Mouse (Mus musculus): Measurements from ENCODE around the gene Faiml. TPM values are rescaled to one million over a fixed set of nuclear protein-coding genes. Genes with fewer than 3 reads are reported as not detected.

The Faiml gene
- polyA plus RNA-seq, 1 experiment from 2014 or later: not detected

- ATAC-seq (ENCODE audit: low read depth): peak; percentile 75
- Histone ChIP-seq H3K27me3 (ENCODE audit: control insufficient read depth, insufficient read depth, low read depth, low read length) (no peaks in the 10 kb centered on the region), H3K27ac (ENCODE audit: low read length) (peak overlapping the region; percentile 97), H3K36me3 (ENCODE audit: control insufficient read depth, insufficient read depth) (0 out of 2 replicates have a peak, but pooled peaks cover 3% of the 10 kb centered on the region), H3K4me1 (ENCODE audit: control insufficient read depth, low read depth, low read length) (peaks cover 29% of the 10 kb centered on the region), H3K4me3 (ENCODE audit: low read depth, low read length) (peak overlapping the region; percentile 88), H3K9ac (ENCODE audit: low read depth, low read length) (peak overlapping the region; percentile 61), H3K9me3 (replicated peaks; ENCODE audit: control insufficient read depth, low read length) (no peaks in the 10 kb centered on the region), H3K4me2 (ENCODE audit: low read depth, low read length) (peak overlapping the region; percentile 67)
- WGBS (ENCODE audit: insufficient replicate concordance): 1% methylated on average over 17 of the region's 17 CpGs
Observed at GRCm38 (mm10) chr9:99242533-99243189, 5.6 kb upstream of the Faiml start.

GRCm38 (mm10) chr9:99242035-99242434 is 5.0 kb upstream of the Faiml start:
- ATAC-seq (ENCODE audit: low read depth): no peak
- Histone ChIP-seq H3K9me3 (replicated peaks; ENCODE audit: control insufficient read depth, low read length) (no peaks in the 10 kb centered on the region), H3K27ac (ENCODE audit: low read length) (peak overlapping the region; percentile 97), H3K4me2 (ENCODE audit: low read depth, low read length) (peak overlapping the region; percentile 67), H3K27me3 (ENCODE audit: control insufficient read depth, insufficient read depth, low read depth, low read length) (no peaks in the 10 kb centered on the region), H3K9ac (ENCODE audit: low read depth, low read length) (peak overlapping the region; percentile 61), H3K36me3 (ENCODE audit: control insufficient read depth, insufficient read depth) (0 out of 2 replicates have a peak, but pooled peaks cover 3% of the 10 kb centered on the region), H3K4me1 (ENCODE audit: control insufficient read depth, low read depth, low read length) (peaks cover 28% of the 10 kb centered on the region), H3K4me3 (ENCODE audit: low read depth, low read length) (peak overlapping the region; percentile 88)
- WGBS (ENCODE audit: insufficient replicate concordance): 1% methylated on average over 7 of the region's 7 CpGs

- Histone ChIP-seq H3K4me3 (ENCODE audit: low read depth, low read length) (no peak overlapping the region), H3K27ac (ENCODE audit: low read length) (no peak overlapping the region), H3K4me2 (ENCODE audit: low read depth, low read length) (no peak overlapping the region), H3K36me3 (ENCODE audit: control insufficient read depth, insufficient read depth) (no peaks in the 10 kb centered on the region), H3K9me3 (replicated peaks; ENCODE audit: control insufficient read depth, low read length) (no peaks in the 10 kb centered on the region), H3K9ac (ENCODE audit: low read depth, low read length) (no peak overlapping the region), H3K4me1 (ENCODE audit: control insufficient read depth, low read depth, low read length) (peaks cover 25% of the 10 kb centered on the region), H3K27me3 (ENCODE audit: control insufficient read depth, insufficient read depth, low read depth, low read length) (no peaks in the 10 kb centered on the region)
- ATAC-seq (ENCODE audit: low read depth): no peak
- WGBS (ENCODE audit: insufficient replicate concordance): 20% methylated on average over 5 of the region's 5 CpGs
Observed at GRCm38 (mm10) chr9:99240571-99240970, 3.5 kb upstream of the Faiml start.

- no peak for ATAC-seq (ENCODE audit: low read depth)
- peaks cover 13% of the 10 kb centered on the region for H3K4me1 ChIP-seq (ENCODE audit: control insufficient read depth, low read depth, low read length)
- 24% methylated on average over 1 of the region's 1 CpGs for WGBS (ENCODE audit: insufficient replicate concordance)
- H3K36me3 ChIP-seq (ENCODE audit: control insufficient read depth, insufficient read depth): no peaks in the 10 kb centered on the region
- no peak overlapping the region for H3K4me2 ChIP-seq (ENCODE audit: low read depth, low read length)
- no peaks in the 10 kb centered on the region for H3K9me3 ChIP-seq (replicated peaks; ENCODE audit: control insufficient read depth, low read length)
- no peak overlapping the region for H3K4me3 ChIP-seq (ENCODE audit: low read depth, low read length)
- no peak overlapping the region for H3K27ac ChIP-seq (ENCODE audit: low read length)
- H3K9ac ChIP-seq (ENCODE audit: low read depth, low read length): no peak overlapping the region
- no peaks in the 10 kb centered on the region for H3K27me3 ChIP-seq (ENCODE audit: control insufficient read depth, insufficient read depth, low read depth, low read length)
Observed at GRCm38 (mm10) chr9:99239256-99239655, 2.2 kb upstream of the Faiml start.

- H3K4me2 ChIP-seq (ENCODE audit: low read depth, low read length): no peak overlapping the region
- no peak overlapping the region for H3K27ac ChIP-seq (ENCODE audit: low read length)
- peaks cover 9% of the 10 kb centered on the region for H3K4me1 ChIP-seq (ENCODE audit: control insufficient read depth, low read depth, low read length)
- H3K27me3 ChIP-seq (ENCODE audit: control insufficient read depth, insufficient read depth, low read depth, low read length): no peaks in the 10 kb centered on the region
- no peaks in the 10 kb centered on the region for H3K9me3 ChIP-seq (replicated peaks; ENCODE audit: control insufficient read depth, low read length)
- no peak overlapping the region for H3K9ac ChIP-seq (ENCODE audit: low read depth, low read length)
- no peak overlapping the region for H3K4me3 ChIP-seq (ENCODE audit: low read depth, low read length)
- WGBS (ENCODE audit: insufficient replicate concordance): 76% methylated on average over 10 of the region's 10 CpGs
- ATAC-seq (ENCODE audit: low read depth): no peak
- H3K36me3 ChIP-seq (ENCODE audit: control insufficient read depth, insufficient read depth): no peaks in the 10 kb centered on the region
Observed at GRCm38 (mm10) chr9:99238276-99238675, 1.2 kb upstream of the Faiml start.

- no peak overlapping the region for H3K9ac ChIP-seq (ENCODE audit: low read depth, low read length)
- H3K4me2 ChIP-seq (ENCODE audit: low read depth, low read length): no peak overlapping the region
- WGBS (ENCODE audit: insufficient replicate concordance): 54% methylated on average over 14 of the region's 14 CpGs
- no peak for ATAC-seq (ENCODE audit: low read depth)
- no peak overlapping the region for H3K4me3 ChIP-seq (ENCODE audit: low read depth, low read length)
- no peaks in the 10 kb centered on the region for H3K36me3 ChIP-seq (ENCODE audit: control insufficient read depth, insufficient read depth)
- H3K27me3 ChIP-seq (ENCODE audit: control insufficient read depth, insufficient read depth, low read depth, low read length): no peaks in the 10 kb centered on the region
- no peaks in the 10 kb centered on the region for H3K4me1 ChIP-seq (ENCODE audit: control insufficient read depth, low read depth, low read length)
- H3K9me3 ChIP-seq (replicated peaks; ENCODE audit: control insufficient read depth, low read length): no peaks in the 10 kb centered on the region
- no peak overlapping the region for H3K27ac ChIP-seq (ENCODE audit: low read length)
Observed at GRCm38 (mm10) chr9:99229450-99229849, 7.6 kb downstream of the Faiml start.

GRCm38 (mm10) chr9:99224583-99224982 is 12.5 kb downstream of the Faiml start:
- 52% methylated on average over 3 of the region's 3 CpGs for WGBS (ENCODE audit: insufficient replicate concordance)
- Histone ChIP-seq H3K4me3 (ENCODE audit: low read depth, low read length) (no peak overlapping the region), H3K9ac (ENCODE audit: low read depth, low read length) (no peak overlapping the region), H3K4me1 (ENCODE audit: control insufficient read depth, low read depth, low read length) (no peaks in the 10 kb centered on the region), H3K27ac (ENCODE audit: low read length) (no peak overlapping the region), H3K4me2 (ENCODE audit: low read depth, low read length) (no peak overlapping the region), H3K27me3 (ENCODE audit: control insufficient read depth, insufficient read depth, low read depth, low read length) (no peaks in the 10 kb centered on the region), H3K9me3 (replicated peaks; ENCODE audit: control insufficient read depth, low read length) (no peaks in the 10 kb centered on the region), H3K36me3 (ENCODE audit: control insufficient read depth, insufficient read depth) (no peaks in the 10 kb centered on the region)
- ATAC-seq (ENCODE audit: low read depth): no peak

GRCm38 (mm10) chr9:99221636-99222035 is 15.4 kb downstream of the Faiml start:
- no peak overlapping the region for H3K27ac ChIP-seq (ENCODE audit: low read length)
- no peaks in the 10 kb centered on the region for H3K9me3 ChIP-seq (replicated peaks; ENCODE audit: control insufficient read depth, low read length)
- H3K4me1 ChIP-seq (ENCODE audit: control insufficient read depth, low read depth, low read length): no peaks in the 10 kb centered on the region
- H3K27me3 ChIP-seq (ENCODE audit: control insufficient read depth, insufficient read depth, low read depth, low read length): no peaks in the 10 kb centered on the region
- H3K9ac ChIP-seq (ENCODE audit: low read depth, low read length): no peak overlapping the region
- ATAC-seq (ENCODE audit: low read depth): no peak
- no peaks in the 10 kb centered on the region for H3K36me3 ChIP-seq (ENCODE audit: control insufficient read depth, insufficient read depth)
- H3K4me2 ChIP-seq (ENCODE audit: low read depth, low read length): no peak overlapping the region
- 25% methylated on average over 4 of the region's 4 CpGs for WGBS (ENCODE audit: insufficient replicate concordance)
- H3K4me3 ChIP-seq (ENCODE audit: low read depth, low read length): no peak overlapping the region

GRCm38 (mm10) chr9:99217999-99218719 is 18.9 kb downstream of the Faiml start:
- H3K27me3 ChIP-seq (ENCODE audit: control insufficient read depth, insufficient read depth, low read depth, low read length): no peaks in the 10 kb centered on the region
- H3K4me3 ChIP-seq (ENCODE audit: low read depth, low read length): no peak overlapping the region
- 17% methylated on average over 6 of the region's 6 CpGs for WGBS (ENCODE audit: insufficient replicate concordance)
- no peak overlapping the region for H3K4me2 ChIP-seq (ENCODE audit: low read depth, low read length)
- H3K27ac ChIP-seq (ENCODE audit: low read length): no peak overlapping the region
- no peak overlapping the region for H3K9ac ChIP-seq (ENCODE audit: low read depth, low read length)
- no peaks in the 10 kb centered on the region for H3K36me3 ChIP-seq (ENCODE audit: control insufficient read depth, insufficient read depth)
- no peak for ATAC-seq (ENCODE audit: low read depth)
- no peaks in the 10 kb centered on the region for H3K4me1 ChIP-seq (ENCODE audit: control insufficient read depth, low read depth, low read length)
- H3K9me3 ChIP-seq (replicated peaks; ENCODE audit: control insufficient read depth, low read length): no peaks in the 10 kb centered on the region
